Mouse (Mus musculus) ES-E14 (cell line): ENCODE measurements around the gene Sdccag8.

Source experiments
- HCFC1 ChIP-seq: IDR thresholded peaks from 2 replicates; pipeline ENCODE4 v1.6.1; 2012; ENCODE audit warnings: low read length, inconsistent platforms, borderline replicate concordance; ENCODE audit not compliant: insufficient read depth
- ZC3H11A ChIP-seq: IDR thresholded peaks from 2 replicates; pipeline ENCODE4 v1.6.1; 2012; ENCODE audit warnings: low read depth, mild to moderate bottlenecking, inconsistent platforms, low read length, borderline replicate concordance

GRCm38 (mm10) chr1:176929710-176930109, 115.2 kb downstream of the Sdccag8 start:
- TF ChIP-seq ZC3H11A (no peak), HCFC1 (no peak)
